Mouse (Mus musculus) lung, embryonic 14.5 days (tissue): ENCODE results near the gene Calcoco1. TPM values are rescaled to one million over a fixed set of nuclear protein-coding genes. Genes with fewer than 3 reads are reported as not detected.

Source experiments
- ATAC-seq: fragments of 200-750 bp; cut with Nextera tagmentation; 2 replicates; pipeline ENCODE4 v1.8.0; 2017; ENCODE audit warnings: mild to moderate bottlenecking, moderate TSS enrichment, moderate library complexity; ENCODE audit not compliant: insufficient read depth
- DNase-seq: peaks from one replicate; pipeline ENCODE4 v3.0.0-alpha.2; 2015
- H3K27ac ChIP-seq: fragments of 300-500 bp; sonication (generic); 2 replicates; pipeline ENCODE4 v1.5.1; 2014; ENCODE audit warnings: low read depth, mild to moderate bottlenecking, moderate library complexity
- H3K27me3 ChIP-seq: fragments of 300-500 bp; sonication (generic); 2 replicates; pipeline ENCODE4 v1.6.1; 2014; ENCODE audit warnings: low read length, control low read depth; ENCODE audit not compliant: insufficient read depth
- H3K36me3 ChIP-seq: fragments of 300-500 bp; sonication (generic); 2 replicates; pipeline ENCODE4 v1.6.1; 2014; ENCODE audit warnings: control low read depth; ENCODE audit not compliant: insufficient read depth
- H3K4me1 ChIP-seq: fragments of 300-500 bp; sonication (generic); 2 replicates; pipeline ENCODE4 v1.6.1; 2014; ENCODE audit warnings: antibody characterized with exemption, control low read depth; ENCODE audit not compliant: insufficient read depth
- H3K4me2 ChIP-seq: fragments of 300-500 bp; sonication (generic); 2 replicates; pipeline ENCODE4 v1.6.1; 2014; ENCODE audit warnings: mild to moderate bottlenecking
- H3K4me3 ChIP-seq: fragments of 300-500 bp; sonication (generic); 2 replicates; pipeline ENCODE4 v1.5.1; 2014; ENCODE audit warnings: low read depth, low read length
- H3K9ac ChIP-seq: fragments of 300-500 bp; sonication (generic); 2 replicates; pipeline ENCODE4 v1.6.1; 2014
- H3K9me3 ChIP-seq: fragments of 300-500 bp; sonication (generic); 2 replicates; pipeline ENCODE4 v1.6.1; 2016; ENCODE audit warnings: low read depth, low read length, control low read depth
- CTCF ChIP-seq: IDR thresholded peaks from 2 replicates; pipeline ENCODE4 v1.5.1; 2016; ENCODE audit warnings: antibody characterized with exemption, low read depth
- whole genome bisulfite sequencing: fragments of 180-500 bp; shearing (Covaris S2); extraction: QIAGEN DNeasy Blood & Tissue Kit; methylation state at CpG from one replicate; pipeline ENCODE4 v1.1.7; 2014; 5-methylcytosine and 5-hydroxymethylcytosine counted together
- polyA plus RNA-seq: library from polyadenylated mRNA; unstranded; fragments of >200 nt; fragmentation: Nextera tagmentation; extraction: Ambion mirVana; gene quantifications from 2 replicates; pipeline ENCODE4 v1.2.1, GENCODE M21; 2014

Gene Calcoco1
- polyA plus RNA-seq = 35.5 and 36.4 TPM in 2 replicates

- Histone ChIP-seq H3K9me3 (no peaks in the 10 kb centered on the region), H3K4me1 (no peaks in the 10 kb centered on the region), H3K27ac (peak within 1 kb of the TSS; percentile 67; the same call in 1 of the 2 replicates), H3K9ac (peak within 1 kb of the TSS; percentile 65), H3K4me2 (peak within 1 kb of the TSS; percentile 68), H3K4me3 (peak within 1 kb of the TSS; percentile 56), H3K36me3 (peaks cover 5% of the 10 kb centered on the region; the same call in 1 of the 2 replicates), H3K27me3 (no peaks in the 10 kb centered on the region)
- WGBS = under 1% methylated on average over 27 of the region's 27 CpGs
- TF ChIP-seq CTCF = no peak
- ATAC-seq (peak; percentile 100), DNase-seq (peak; percentile 95)
Measured at GRCm38 (mm10) chr15:102721980-102722475, at the start of gene Calcoco1. TSS of gene Calcoco1 (minus strand) at chr15:102722178.

DNA sequence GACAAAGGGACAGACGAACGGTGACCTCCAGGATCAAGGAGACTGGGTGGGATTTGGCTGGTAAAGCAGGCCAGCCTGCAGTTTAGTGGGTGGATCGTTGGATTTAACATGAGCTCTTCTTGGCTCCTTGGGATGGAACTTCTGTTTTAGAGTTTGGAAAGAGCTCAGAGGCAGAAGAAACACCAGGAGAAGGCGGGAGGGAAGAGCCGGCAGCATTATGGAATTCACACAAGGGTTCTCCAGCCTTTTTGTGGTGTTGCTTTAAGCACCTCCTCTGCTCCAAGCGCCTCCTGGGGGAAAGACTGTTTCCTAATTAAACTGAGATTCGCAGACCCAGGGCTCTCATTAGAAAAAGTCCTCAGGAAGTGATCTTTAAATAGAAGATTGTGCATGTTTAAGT lies 48.9 kb upstream of the Calcoco1 start:
- no peaks in the 10 kb centered on the region for H3K36me3 ChIP-seq
- no peak overlapping the region for H3K9ac ChIP-seq
- no peak for TF ChIP-seq CTCF
- no peak overlapping the region for H3K27ac ChIP-seq
- no peaks in the 10 kb centered on the region for H3K9me3 ChIP-seq
- H3K4me3 ChIP-seq = no peak overlapping the region
- no peaks in the 10 kb centered on the region for H3K4me1 ChIP-seq
- 39% methylated on average over 7 of the region's 7 CpGs for WGBS
- H3K4me2 ChIP-seq = no peak overlapping the region
- ATAC-seq (no peak), DNase-seq (no peak)
- no peaks in the 10 kb centered on the region; the same call in 1 of the 2 replicates for H3K27me3 ChIP-seq

GRCm38 (mm10) chr15:102765207-102765606 lies 43.2 kb upstream of the Calcoco1 start:
- H3K4me1 ChIP-seq = no peaks in the 10 kb centered on the region
- no peak for ATAC-seq
- DNase-seq = no peak
- no peak overlapping the region for H3K4me2 ChIP-seq
- no peak overlapping the region for H3K27ac ChIP-seq
- H3K9ac ChIP-seq = no peak overlapping the region
- TF ChIP-seq CTCF = no peak
- no peaks in the 10 kb centered on the region for H3K36me3 ChIP-seq
- no peaks in the 10 kb centered on the region for H3K9me3 ChIP-seq
- H3K4me3 ChIP-seq = no peak overlapping the region
- 28% methylated on average over 2 of the region's 2 CpGs for WGBS
- peaks cover 32% of the 10 kb centered on the region for H3K27me3 ChIP-seq

DNA sequence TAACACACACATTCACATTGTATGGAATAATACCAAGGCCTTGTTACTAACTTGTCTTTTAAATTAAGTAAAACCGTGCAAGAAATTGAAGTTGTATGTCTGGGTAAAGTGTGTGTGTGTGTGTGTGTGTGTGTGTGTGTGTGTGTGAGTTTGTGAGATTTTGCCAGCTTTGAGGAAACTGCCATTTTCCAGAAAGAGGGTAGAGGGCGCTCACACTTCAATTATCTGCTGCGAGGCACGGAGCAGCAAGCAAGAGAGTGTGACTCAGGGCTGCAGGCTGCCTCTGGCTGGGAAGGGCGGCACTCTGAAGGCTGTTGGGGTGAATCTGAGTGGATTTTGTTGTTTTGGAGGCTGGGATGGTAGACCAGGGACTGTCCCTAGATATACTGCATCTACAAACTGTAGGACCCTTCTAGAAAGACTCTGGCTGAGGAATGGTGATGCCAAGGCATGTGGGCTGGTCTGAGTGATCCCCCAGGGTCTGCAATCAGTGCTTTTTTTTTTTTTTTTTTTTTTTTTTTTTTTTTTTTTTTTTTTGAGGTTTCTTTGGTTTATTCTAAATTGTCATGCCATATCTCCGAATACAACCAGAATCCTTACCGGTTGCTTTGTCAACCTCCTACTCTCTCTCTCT lies 39.9 kb upstream of the Calcoco1 start:
- TF ChIP-seq CTCF = peak; percentile 80
- H3K27me3 ChIP-seq = peaks cover 38% of the 10 kb centered on the region
- H3K9me3 ChIP-seq = no peaks in the 10 kb centered on the region
- no peaks in the 10 kb centered on the region for H3K4me1 ChIP-seq
- H3K9ac ChIP-seq = no peak overlapping the region
- 9% methylated on average over 7 of the region's 7 CpGs for WGBS
- DNase-seq = peak; percentile 84
- no peak overlapping the region for H3K4me3 ChIP-seq
- H3K36me3 ChIP-seq = no peaks in the 10 kb centered on the region
- no peak overlapping the region for H3K4me2 ChIP-seq
- no peak overlapping the region for H3K27ac ChIP-seq
- peak; percentile 69 for ATAC-seq

- Histone ChIP-seq H3K4me2 (no peak overlapping the region), H3K27ac (no peak overlapping the region), H3K9me3 (no peaks in the 10 kb centered on the region), H3K27me3 (peaks cover 44% of the 10 kb centered on the region), H3K36me3 (no peaks in the 10 kb centered on the region), H3K4me1 (no peaks in the 10 kb centered on the region), H3K4me3 (no peak overlapping the region), H3K9ac (no peak overlapping the region)
- 90% methylated on average over 1 of the region's 1 CpGs for WGBS
- no peak for ATAC-seq
- DNase-seq = no peak
- no peak for TF ChIP-seq CTCF
Measured at GRCm38 (mm10) chr15:102757686-102758085, 35.7 kb upstream of the Calcoco1 start.

GRCm38 (mm10) chr15:102755053-102755452 lies 33.1 kb upstream of the Calcoco1 start:
- no peak for TF ChIP-seq CTCF
- H3K4me1 ChIP-seq = no peaks in the 10 kb centered on the region
- no peak overlapping the region for H3K9ac ChIP-seq
- no peaks in the 10 kb centered on the region for H3K9me3 ChIP-seq
- WGBS = 35% methylated on average over 5 of the region's 5 CpGs
- DNase-seq (no peak), ATAC-seq (no peak)
- H3K27ac ChIP-seq = no peak overlapping the region
- no peak overlapping the region for H3K4me2 ChIP-seq
- H3K36me3 ChIP-seq = no peaks in the 10 kb centered on the region
- peaks cover 42% of the 10 kb centered on the region for H3K27me3 ChIP-seq
- H3K4me3 ChIP-seq = no peak overlapping the region

- DNase-seq = no peak
- H3K27ac ChIP-seq = no peak overlapping the region
- H3K9me3 ChIP-seq = no peaks in the 10 kb centered on the region
- H3K4me3 ChIP-seq = no peak overlapping the region
- no peak overlapping the region for H3K9ac ChIP-seq
- H3K4me2 ChIP-seq = no peak overlapping the region
- H3K4me1 ChIP-seq = no peaks in the 10 kb centered on the region
- no peak for TF ChIP-seq CTCF
- 50% methylated on average over 7 of the region's 7 CpGs for WGBS
- H3K36me3 ChIP-seq = no peaks in the 10 kb centered on the region
- H3K27me3 ChIP-seq = peaks cover 39% of the 10 kb centered on the region
- ATAC-seq = no peak
Measured at GRCm38 (mm10) chr15:102754361-102754760, 32.4 kb upstream of the Calcoco1 start.
